Mouse (Mus musculus) bone marrow macrophage, adult 2 months (primary cell): Measurements from ENCODE around the gene Dnah2.

Source experiments
- CTCF ChIP-seq: IDR thresholded peaks from 2 replicates; pipeline ENCODE4 v1.5.1; 2012; ENCODE audit warnings: low read depth, mild to moderate bottlenecking, low read length, moderate library complexity
- POLR2A ChIP-seq: IDR thresholded peaks from 2 replicates; pipeline ENCODE4 v1.6.1; 2012; ENCODE audit warnings: mild to moderate bottlenecking, low read depth, low read length, borderline replicate concordance

DNA sequence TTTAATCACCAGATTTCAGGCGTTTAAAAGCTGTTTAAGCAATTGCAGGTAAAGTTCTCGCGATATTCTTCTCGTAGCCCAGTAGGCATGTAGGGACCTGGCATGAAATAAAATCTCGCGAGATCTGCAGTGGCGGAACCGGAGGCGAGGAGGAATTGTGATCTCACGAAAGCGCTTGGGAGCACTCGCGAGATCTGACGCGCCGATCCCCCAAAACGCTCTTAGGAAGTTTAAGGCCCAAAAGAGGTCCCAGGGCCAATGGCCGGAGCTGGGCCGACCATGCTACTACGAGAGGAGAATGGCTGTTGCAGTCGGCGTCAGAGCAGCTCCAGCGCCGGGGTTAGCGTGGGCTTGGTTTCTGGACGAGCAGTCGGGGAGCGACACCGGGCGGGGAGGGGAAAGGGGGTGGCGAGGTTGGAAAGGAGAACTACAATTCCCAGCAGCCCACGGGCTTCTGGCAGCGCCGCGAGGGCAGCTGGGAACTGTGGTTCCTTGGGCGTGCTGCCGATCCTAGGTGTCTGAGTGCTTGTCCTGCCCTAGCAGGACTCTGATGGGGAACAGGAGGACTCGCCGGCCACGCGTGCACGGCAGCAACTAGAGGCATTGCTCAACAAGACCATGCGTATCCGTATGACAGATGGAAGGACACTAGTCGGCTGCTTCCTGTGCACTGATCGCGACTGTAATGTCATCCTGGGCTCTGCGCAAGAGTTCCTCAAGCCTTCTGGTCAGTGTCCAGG lies 153.1 kb downstream of the Dnah2 start:
- no peak for TF ChIP-seq CTCF
- TF ChIP-seq POLR2A = no peak
